Mouse (Mus musculus): ENCODE measurements at regions not wholly inside any gene's neighbourhood (a gene's known extent, or its start where the extent isn't known, plus 50 kb on each side); places are given as distances from the start of the nearest gene placed in this dataset.

- Histone ChIP-seq H3K36me3 (ENCODE audit: control insufficient read depth, insufficient read depth, low read length) (no peaks in the 10 kb centered on the region), H3K27ac (replicated peaks; ENCODE audit: low read depth, low read length) (no peak overlapping the region), H3K27me3 (ENCODE audit: control insufficient read depth, insufficient read depth, low read length) (no peaks in the 10 kb centered on the region), H3K4me1 (ENCODE audit: control insufficient read depth, insufficient read depth, low read length) (no peaks in the 10 kb centered on the region), H3K9ac (replicated peaks; ENCODE audit: low read length) (no peak overlapping the region), H3K9me3 (ENCODE audit: control insufficient read depth, low read length) (no peaks in the 10 kb centered on the region), H3K4me3 (replicated peaks; ENCODE audit: low read depth, low read length) (no peak overlapping the region), H3K4me2 (ENCODE audit: low read length) (no peak overlapping the region)
- no peak for ATAC-seq (ENCODE audit: low FRiP score, low TSS enrichment)
- WGBS = 82% methylated on average over 2 of the region's 2 CpGs
- DNase-seq = no peak
Observed at GRCm38 (mm10) chr16:26302045-26302444, 69.6 kb downstream of the Cldn1 start.

GRCm38 (mm10) chr16:26291692-26292091 lies 79.9 kb downstream of the Cldn1 start:
- DNase-seq (no peak), ATAC-seq (ENCODE audit: low FRiP score, low TSS enrichment) (no peak)
- H3K4me1 ChIP-seq (ENCODE audit: control insufficient read depth, insufficient read depth, low read length) = no peaks in the 10 kb centered on the region
- WGBS = 93% methylated on average over 2 of the region's 2 CpGs
- no peak overlapping the region for H3K9ac ChIP-seq (replicated peaks; ENCODE audit: low read length)
- H3K36me3 ChIP-seq (ENCODE audit: control insufficient read depth, insufficient read depth, low read length) = no peaks in the 10 kb centered on the region
- no peak overlapping the region for H3K4me3 ChIP-seq (replicated peaks; ENCODE audit: low read depth, low read length)
- no peak overlapping the region for H3K27ac ChIP-seq (replicated peaks; ENCODE audit: low read depth, low read length)
- H3K4me2 ChIP-seq (ENCODE audit: low read length) = no peak overlapping the region
- no peaks in the 10 kb centered on the region for H3K27me3 ChIP-seq (ENCODE audit: control insufficient read depth, insufficient read depth, low read length)
- no peaks in the 10 kb centered on the region for H3K9me3 ChIP-seq (ENCODE audit: control insufficient read depth, low read length)

GRCm38 (mm10) chr16:26285627-26286026 lies 86.0 kb downstream of the Cldn1 start:
- H3K4me3 ChIP-seq (replicated peaks; ENCODE audit: low read depth, low read length) = no peak overlapping the region
- DNase-seq = no peak
- no peaks in the 10 kb centered on the region for H3K36me3 ChIP-seq (ENCODE audit: control insufficient read depth, insufficient read depth, low read length)
- no peak overlapping the region for H3K9ac ChIP-seq (replicated peaks; ENCODE audit: low read length)
- H3K27ac ChIP-seq (replicated peaks; ENCODE audit: low read depth, low read length) = no peak overlapping the region
- no peaks in the 10 kb centered on the region for H3K9me3 ChIP-seq (ENCODE audit: control insufficient read depth, low read length)
- 85% methylated on average over 1 of the region's 1 CpGs for WGBS
- no peak for ATAC-seq (ENCODE audit: low FRiP score, low TSS enrichment)
- H3K4me1 ChIP-seq (ENCODE audit: control insufficient read depth, insufficient read depth, low read length) = no peaks in the 10 kb centered on the region
- no peaks in the 10 kb centered on the region for H3K27me3 ChIP-seq (ENCODE audit: control insufficient read depth, insufficient read depth, low read length)
- H3K4me2 ChIP-seq (ENCODE audit: low read length) = no peak overlapping the region

GRCm38 (mm10) chr16:26284713-26285112 lies 86.9 kb downstream of the Cldn1 start:
- H3K36me3 ChIP-seq (ENCODE audit: control insufficient read depth, insufficient read depth, low read length) = no peaks in the 10 kb centered on the region
- H3K9me3 ChIP-seq (ENCODE audit: control insufficient read depth, low read length) = no peaks in the 10 kb centered on the region
- H3K27me3 ChIP-seq (ENCODE audit: control insufficient read depth, insufficient read depth, low read length) = no peaks in the 10 kb centered on the region
- no peak overlapping the region for H3K4me3 ChIP-seq (replicated peaks; ENCODE audit: low read depth, low read length)
- 96% methylated on average over 6 of the region's 6 CpGs for WGBS
- H3K4me1 ChIP-seq (ENCODE audit: control insufficient read depth, insufficient read depth, low read length) = no peaks in the 10 kb centered on the region
- DNase-seq (no peak), ATAC-seq (ENCODE audit: low FRiP score, low TSS enrichment) (no peak)
- no peak overlapping the region for H3K27ac ChIP-seq (replicated peaks; ENCODE audit: low read depth, low read length)
- no peak overlapping the region for H3K4me2 ChIP-seq (ENCODE audit: low read length)
- H3K9ac ChIP-seq (replicated peaks; ENCODE audit: low read length) = no peak overlapping the region

GRCm38 (mm10) chr16:26282418-26282817 lies 89.2 kb downstream of the Cldn1 start:
- DNase-seq = no peak
- no peaks in the 10 kb centered on the region for H3K36me3 ChIP-seq (ENCODE audit: control insufficient read depth, insufficient read depth, low read length)
- no peaks in the 10 kb centered on the region for H3K9me3 ChIP-seq (ENCODE audit: control insufficient read depth, low read length)
- 63% methylated on average over 1 of the region's 1 CpGs for WGBS
- H3K27ac ChIP-seq (replicated peaks; ENCODE audit: low read depth, low read length) = no peak overlapping the region
- no peaks in the 10 kb centered on the region for H3K27me3 ChIP-seq (ENCODE audit: control insufficient read depth, insufficient read depth, low read length)
- no peak overlapping the region for H3K9ac ChIP-seq (replicated peaks; ENCODE audit: low read length)
- no peak for ATAC-seq (ENCODE audit: low FRiP score, low TSS enrichment)
- H3K4me1 ChIP-seq (ENCODE audit: control insufficient read depth, insufficient read depth, low read length) = no peaks in the 10 kb centered on the region
- H3K4me2 ChIP-seq (ENCODE audit: low read length) = no peak overlapping the region
- H3K4me3 ChIP-seq (replicated peaks; ENCODE audit: low read depth, low read length) = no peak overlapping the region

GRCm38 (mm10) chr16:26281496-26281895 lies 90.1 kb downstream of the Cldn1 start:
- H3K9me3 ChIP-seq (ENCODE audit: control insufficient read depth, low read length) = no peaks in the 10 kb centered on the region
- DNase-seq = no peak
- ATAC-seq (ENCODE audit: low FRiP score, low TSS enrichment) = no peak
- H3K4me1 ChIP-seq (ENCODE audit: control insufficient read depth, insufficient read depth, low read length) = no peaks in the 10 kb centered on the region
- H3K36me3 ChIP-seq (ENCODE audit: control insufficient read depth, insufficient read depth, low read length) = no peaks in the 10 kb centered on the region
- no peaks in the 10 kb centered on the region for H3K27me3 ChIP-seq (ENCODE audit: control insufficient read depth, insufficient read depth, low read length)
- H3K9ac ChIP-seq (replicated peaks; ENCODE audit: low read length) = no peak overlapping the region
- H3K4me3 ChIP-seq (replicated peaks; ENCODE audit: low read depth, low read length) = no peak overlapping the region
- no peak overlapping the region for H3K4me2 ChIP-seq (ENCODE audit: low read length)
- no peak overlapping the region for H3K27ac ChIP-seq (replicated peaks; ENCODE audit: low read depth, low read length)
- WGBS = 86% methylated on average over 2 of the region's 2 CpGs

GRCm38 (mm10) chr16:26276789-26277188 lies 94.9 kb downstream of the Cldn1 start:
- Histone ChIP-seq H3K27ac (replicated peaks; ENCODE audit: low read depth, low read length) (no peak overlapping the region), H3K27me3 (ENCODE audit: control insufficient read depth, insufficient read depth, low read length) (no peaks in the 10 kb centered on the region), H3K36me3 (ENCODE audit: control insufficient read depth, insufficient read depth, low read length) (no peaks in the 10 kb centered on the region), H3K9me3 (ENCODE audit: control insufficient read depth, low read length) (no peaks in the 10 kb centered on the region), H3K4me3 (replicated peaks; ENCODE audit: low read depth, low read length) (no peak overlapping the region), H3K4me2 (ENCODE audit: low read length) (no peak overlapping the region), H3K4me1 (ENCODE audit: control insufficient read depth, insufficient read depth, low read length) (no peaks in the 10 kb centered on the region), H3K9ac (replicated peaks; ENCODE audit: low read length) (no peak overlapping the region)
- WGBS = 92% methylated on average over 1 of the region's 1 CpGs
- ATAC-seq (ENCODE audit: low FRiP score, low TSS enrichment) (no peak), DNase-seq (no peak)

GRCm38 (mm10) chr16:26252824-26253223 lies 118.8 kb downstream of the Cldn1 start:
- H3K27me3 ChIP-seq (ENCODE audit: control insufficient read depth, insufficient read depth, low read length) = no peaks in the 10 kb centered on the region
- H3K27ac ChIP-seq (replicated peaks; ENCODE audit: low read depth, low read length) = no peak overlapping the region
- H3K9ac ChIP-seq (replicated peaks; ENCODE audit: low read length) = no peak overlapping the region
- H3K4me3 ChIP-seq (replicated peaks; ENCODE audit: low read depth, low read length) = no peak overlapping the region
- ATAC-seq (ENCODE audit: low FRiP score, low TSS enrichment) = no peak
- no peaks in the 10 kb centered on the region for H3K4me1 ChIP-seq (ENCODE audit: control insufficient read depth, insufficient read depth, low read length)
- 77% methylated on average over 2 of the region's 2 CpGs for WGBS
- peak; percentile 6 for DNase-seq
- no peaks in the 10 kb centered on the region for H3K9me3 ChIP-seq (ENCODE audit: control insufficient read depth, low read length)
- H3K4me2 ChIP-seq (ENCODE audit: low read length) = no peak overlapping the region
- H3K36me3 ChIP-seq (ENCODE audit: control insufficient read depth, insufficient read depth, low read length) = no peaks in the 10 kb centered on the region

GRCm38 (mm10) chr16:26251698-26252097 lies 119.9 kb downstream of the Cldn1 start:
- ATAC-seq (ENCODE audit: low FRiP score, low TSS enrichment) (no peak), DNase-seq (no peak)
- Histone ChIP-seq H3K4me3 (replicated peaks; ENCODE audit: low read depth, low read length) (no peak overlapping the region), H3K27ac (replicated peaks; ENCODE audit: low read depth, low read length) (no peak overlapping the region), H3K36me3 (ENCODE audit: control insufficient read depth, insufficient read depth, low read length) (no peaks in the 10 kb centered on the region), H3K27me3 (ENCODE audit: control insufficient read depth, insufficient read depth, low read length) (no peaks in the 10 kb centered on the region), H3K4me2 (ENCODE audit: low read length) (no peak overlapping the region), H3K4me1 (ENCODE audit: control insufficient read depth, insufficient read depth, low read length) (no peaks in the 10 kb centered on the region), H3K9me3 (ENCODE audit: control insufficient read depth, low read length) (no peaks in the 10 kb centered on the region), H3K9ac (replicated peaks; ENCODE audit: low read length) (no peak overlapping the region)
- WGBS = 82% methylated on average over 5 of the region's 5 CpGs
